Mouse (Mus musculus): ENCODE data around the gene Fam166b. TPM values are rescaled to one million over a fixed set of nuclear protein-coding genes. Genes with fewer than 3 reads are reported as not detected.
A peak's percentile ranks its signal among the peaks of the same experiment; 100 is the strongest.

Fam166b gene
- polyA plus RNA-seq, 1 experiment from 2014 or later = 0.21 TPM

- Histone ChIP-seq H3K9ac (ENCODE audit: low read length) (no peak overlapping the region), H3K36me3 (ENCODE audit: control insufficient read depth, insufficient read depth) (peaks cover 46% of the 10 kb centered on the region), H3K4me2 (ENCODE audit: low read depth, low read length) (no peak overlapping the region), H3K27ac (ENCODE audit: low read length) (no peak overlapping the region), H3K4me3 (ENCODE audit: low read length) (no peak overlapping the region), H3K27me3 (ENCODE audit: control insufficient read depth, insufficient read depth, low read length) (peaks cover 21% of the 10 kb centered on the region), H3K4me1 (ENCODE audit: control insufficient read depth, insufficient read depth, low read length) (peaks cover 3% of the 10 kb centered on the region), H3K9me3 (replicated peaks; ENCODE audit: control insufficient read depth, low read length) (no peaks in the 10 kb centered on the region)
- 46% methylated on average over 14 of the region's 14 CpGs for WGBS
- no peak for ATAC-seq (replicated peaks; ENCODE audit: extremely low read depth, insufficient read depth, low FRiP score)
Measured at GRCm38 (mm10) chr4:43425197-43425596, 3.7 kb downstream of the Fam166b start.

GRCm38 (mm10) chr4:43424072-43424471 is 4.9 kb downstream of the Fam166b start:
- H3K9me3 ChIP-seq (replicated peaks; ENCODE audit: control insufficient read depth, low read length) = no peaks in the 10 kb centered on the region
- no peak for ATAC-seq (replicated peaks; ENCODE audit: extremely low read depth, insufficient read depth, low FRiP score)
- H3K27ac ChIP-seq (ENCODE audit: low read length) = no peak overlapping the region
- no peak overlapping the region for H3K9ac ChIP-seq (ENCODE audit: low read length)
- 78% methylated on average over 9 of the region's 9 CpGs for WGBS
- peaks cover 21% of the 10 kb centered on the region for H3K27me3 ChIP-seq (ENCODE audit: control insufficient read depth, insufficient read depth, low read length)
- peaks cover 6% of the 10 kb centered on the region for H3K4me1 ChIP-seq (ENCODE audit: control insufficient read depth, insufficient read depth, low read length)
- peaks cover 46% of the 10 kb centered on the region for H3K36me3 ChIP-seq (ENCODE audit: control insufficient read depth, insufficient read depth)
- H3K4me2 ChIP-seq (ENCODE audit: low read depth, low read length) = no peak overlapping the region
- H3K4me3 ChIP-seq (ENCODE audit: low read length) = no peak overlapping the region

GRCm38 (mm10) chr4:43423267-43423934 is 5.5 kb downstream of the Fam166b start:
- Histone ChIP-seq H3K9ac (ENCODE audit: low read length) (no peak overlapping the region), H3K27ac (ENCODE audit: low read length) (no peak overlapping the region), H3K4me3 (ENCODE audit: low read length) (no peak overlapping the region), H3K4me2 (ENCODE audit: low read depth, low read length) (no peak overlapping the region), H3K36me3 (ENCODE audit: control insufficient read depth, insufficient read depth) (peaks cover 46% of the 10 kb centered on the region), H3K4me1 (ENCODE audit: control insufficient read depth, insufficient read depth, low read length) (peaks cover 6% of the 10 kb centered on the region), H3K9me3 (replicated peaks; ENCODE audit: control insufficient read depth, low read length) (no peaks in the 10 kb centered on the region), H3K27me3 (ENCODE audit: control insufficient read depth, insufficient read depth, low read length) (peaks cover 21% of the 10 kb centered on the region)
- no peak for ATAC-seq (replicated peaks; ENCODE audit: extremely low read depth, insufficient read depth, low FRiP score)
- 85% methylated on average over 20 of the region's 20 CpGs for WGBS

GRCm38 (mm10) chr4:43421632-43422240 is 7.2 kb downstream of the Fam166b start:
- WGBS = 73% methylated on average over 28 of the region's 28 CpGs
- Histone ChIP-seq H3K27me3 (ENCODE audit: control insufficient read depth, insufficient read depth, low read length) (peaks cover 16% of the 10 kb centered on the region), H3K9me3 (replicated peaks; ENCODE audit: control insufficient read depth, low read length) (no peaks in the 10 kb centered on the region), H3K4me2 (ENCODE audit: low read depth, low read length) (no peak overlapping the region), H3K36me3 (ENCODE audit: control insufficient read depth, insufficient read depth) (peaks cover 47% of the 10 kb centered on the region), H3K27ac (ENCODE audit: low read length) (no peak overlapping the region), H3K4me1 (ENCODE audit: control insufficient read depth, insufficient read depth, low read length) (peaks cover 16% of the 10 kb centered on the region), H3K9ac (ENCODE audit: low read length) (no peak overlapping the region), H3K4me3 (ENCODE audit: low read length) (no peak overlapping the region)
- ATAC-seq (replicated peaks; ENCODE audit: extremely low read depth, insufficient read depth, low FRiP score) = no peak

- no peaks in the 10 kb centered on the region for H3K9me3 ChIP-seq (replicated peaks; ENCODE audit: control insufficient read depth, low read length)
- H3K9ac ChIP-seq (ENCODE audit: low read length) = no peak overlapping the region
- 0 out of 2 replicates have a peak, but pooled peaks have one; percentile 19 for ATAC-seq (replicated peaks; ENCODE audit: extremely low read depth, insufficient read depth, low FRiP score)
- H3K27ac ChIP-seq (ENCODE audit: low read length) = no peak overlapping the region
- 4% methylated on average over 6 of the region's 6 CpGs for WGBS
- H3K4me1 ChIP-seq (ENCODE audit: control insufficient read depth, insufficient read depth, low read length) = peaks cover 17% of the 10 kb centered on the region
- H3K4me2 ChIP-seq (ENCODE audit: low read depth, low read length) = no peak overlapping the region
- H3K4me3 ChIP-seq (ENCODE audit: low read length) = no peak overlapping the region
- H3K36me3 ChIP-seq (ENCODE audit: control insufficient read depth, insufficient read depth) = peaks cover 46% of the 10 kb centered on the region
- peaks cover 7% of the 10 kb centered on the region; the same call in 1 of the 2 replicates for H3K27me3 ChIP-seq (ENCODE audit: control insufficient read depth, insufficient read depth, low read length)
Measured at GRCm38 (mm10) chr4:43420305-43420704, 8.6 kb downstream of the Fam166b start.

- H3K4me2 ChIP-seq (ENCODE audit: low read depth, low read length) = no peak overlapping the region
- no peak overlapping the region; the same call in 1 of the 2 replicates for H3K9ac ChIP-seq (ENCODE audit: low read length)
- peaks cover 17% of the 10 kb centered on the region for H3K4me1 ChIP-seq (ENCODE audit: control insufficient read depth, insufficient read depth, low read length)
- H3K9me3 ChIP-seq (replicated peaks; ENCODE audit: control insufficient read depth, low read length) = no peaks in the 10 kb centered on the region
- no peak for ATAC-seq (replicated peaks; ENCODE audit: extremely low read depth, insufficient read depth, low FRiP score)
- no peak overlapping the region for H3K4me3 ChIP-seq (ENCODE audit: low read length)
- WGBS = 62% methylated on average over 9 of the region's 9 CpGs
- H3K27me3 ChIP-seq (ENCODE audit: control insufficient read depth, insufficient read depth, low read length) = peaks cover 2% of the 10 kb centered on the region; the same call in 1 of the 2 replicates
- H3K36me3 ChIP-seq (ENCODE audit: control insufficient read depth, insufficient read depth) = peaks cover 47% of the 10 kb centered on the region
- H3K27ac ChIP-seq (ENCODE audit: low read length) = no peak overlapping the region
Measured at GRCm38 (mm10) chr4:43419801-43420281, 9.1 kb downstream of the Fam166b start.

- Histone ChIP-seq H3K4me1 (ENCODE audit: control insufficient read depth, insufficient read depth, low read length) (peaks cover 17% of the 10 kb centered on the region), H3K9me3 (replicated peaks; ENCODE audit: control insufficient read depth, low read length) (no peaks in the 10 kb centered on the region), H3K4me3 (ENCODE audit: low read length) (no peak overlapping the region), H3K36me3 (ENCODE audit: control insufficient read depth, insufficient read depth) (peaks cover 41% of the 10 kb centered on the region), H3K27me3 (ENCODE audit: control insufficient read depth, insufficient read depth, low read length) (no peaks in the 10 kb centered on the region), H3K9ac (ENCODE audit: low read length) (peak overlapping the region; percentile 13; the same call in 1 of the 2 replicates), H3K27ac (ENCODE audit: low read length) (peak overlapping the region; percentile 15; the same call in 1 of the 2 replicates), H3K4me2 (ENCODE audit: low read depth, low read length) (no peak overlapping the region)
- no peak for ATAC-seq (replicated peaks; ENCODE audit: extremely low read depth, insufficient read depth, low FRiP score)
- 59% methylated on average over 15 of the region's 15 CpGs for WGBS
Measured at GRCm38 (mm10) chr4:43418973-43419656, 9.8 kb downstream of the Fam166b start.

- Histone ChIP-seq H3K4me3 (ENCODE audit: low read length) (no peak overlapping the region), H3K4me2 (ENCODE audit: low read depth, low read length) (no peak overlapping the region), H3K4me1 (ENCODE audit: control insufficient read depth, insufficient read depth, low read length) (peaks cover 17% of the 10 kb centered on the region), H3K36me3 (ENCODE audit: control insufficient read depth, insufficient read depth) (peaks cover 35% of the 10 kb centered on the region), H3K9me3 (replicated peaks; ENCODE audit: control insufficient read depth, low read length) (no peaks in the 10 kb centered on the region), H3K27ac (ENCODE audit: low read length) (0 out of 2 replicates have a peak overlapping the region, but pooled peaks have one; percentile 6), H3K9ac (ENCODE audit: low read length) (no peak overlapping the region), H3K27me3 (ENCODE audit: control insufficient read depth, insufficient read depth, low read length) (no peaks in the 10 kb centered on the region)
- no peak for ATAC-seq (replicated peaks; ENCODE audit: extremely low read depth, insufficient read depth, low FRiP score)
- 69% methylated on average over 4 of the region's 4 CpGs for WGBS
Measured at GRCm38 (mm10) chr4:43418450-43418849, 10.5 kb downstream of the Fam166b start.

All from heart, embryonic 16.5 days (tissue).